Mouse (Mus musculus) CH12.LX (cell line): Measurements from ENCODE around the gene Tmprss11f.

Source experiments
- CTCF ChIP-seq, 2 experiments: IDR thresholded peaks in 1 of 2; conservative IDR thresholded peaks in 1 of 2; 2 replicates each; pipeline ENCODE4 v1.5.1; 2011 to 2012; ENCODE audit warnings: low read depth in 2 of 2, low read length in 2 of 2, improper control_type of control experiment in 1 of 2, inconsistent platforms in 1 of 2, mild to moderate bottlenecking in 1 of 2, moderate library complexity in 1 of 2
- EP300 ChIP-seq: IDR thresholded peaks from 2 replicates; pipeline ENCODE4 v1.6.1; 2011; ENCODE audit warnings: low read length, improper control_type of control experiment
- KAT2A ChIP-seq: IDR thresholded peaks from 2 replicates; pipeline ENCODE4 v1.6.1; 2012; ENCODE audit warnings: low read length, improper control_type of control experiment, inconsistent platforms; ENCODE audit not compliant: insufficient replicate concordance
- MAX ChIP-seq: IDR thresholded peaks from 2 replicates; pipeline ENCODE4 v1.6.1; 2011; ENCODE audit warnings: low read length, improper control_type of control experiment
- UBTF ChIP-seq: IDR thresholded peaks from 2 replicates; pipeline ENCODE4 v1.6.1; 2012; ENCODE audit warnings: low read depth, mild to moderate bottlenecking, inconsistent platforms, low read length, improper control_type of control experiment, moderate library complexity
- USF1 ChIP-seq: IDR thresholded peaks from 2 replicates; pipeline ENCODE4 v1.6.1; 2014; ENCODE audit warnings: low read depth, mild to moderate bottlenecking, inconsistent platforms, low read length, improper control_type of control experiment
- ZMIZ1 ChIP-seq: IDR thresholded peaks from 2 replicates; pipeline ENCODE4 v1.6.1; 2012; ENCODE audit warnings: low read depth, mild to moderate bottlenecking, inconsistent platforms, low read length, improper control_type of control experiment
- ZNF384 ChIP-seq: IDR thresholded peaks from 2 replicates; pipeline ENCODE4 v1.6.1; 2012; ENCODE audit warnings: low read depth, low read length, improper control_type of control experiment, inconsistent platforms

- no peak for TF ChIP-seq ZMIZ1
- no peak for TF ChIP-seq CTCF (conservative IDR thresholded peaks at IDR 0.05 in 1 of 2, IDR thresholded peaks at IDR 0.05 in 1 of 2; ENCODE audit: low read depth in 2 of 2, low read length in 2 of 2)
- TF ChIP-seq USF1: no peak
- TF ChIP-seq KAT2A: no peak
- no peak for TF ChIP-seq UBTF
- TF ChIP-seq EP300: no peak
- TF ChIP-seq MAX: no peak
- no peak for TF ChIP-seq ZNF384
Measured at GRCm38 (mm10) chr5:86511538-86511937, 120.7 kb downstream of the Tmprss11f start.
